Mouse (Mus musculus): Measurements from ENCODE around the gene Dagla. TPM values are rescaled to one million over a fixed set of nuclear protein-coding genes. Genes with fewer than 3 reads are reported as not detected.

Gene Dagla
- polyA plus RNA-seq, 1 experiment from 2014 or later = 1.3 TPM

- Histone ChIP-seq H3K27ac (ENCODE audit: low read depth, low read length) (no peak overlapping the region), H3K4me1 (ENCODE audit: control insufficient read depth, insufficient read depth, low read length) (peaks cover 9% of the 10 kb centered on the region; the same call in 1 of the 2 replicates), H3K27me3 (ENCODE audit: control insufficient read depth, insufficient read depth, low read length) (no peaks in the 10 kb centered on the region)
These were observed 34.6 kb upstream of the Dagla start for GRCm38 (mm10) chr19:10339271-10339670.

GRCm38 (mm10) chr19:10338724-10339123 is 34.0 kb upstream of the Dagla start:
- DNase-seq (ENCODE audit: low spot score, missing footprints) (no peak), ATAC-seq (ENCODE audit: low FRiP score) (no peak)
- Histone ChIP-seq H3K27me3 (ENCODE audit: control insufficient read depth, insufficient read depth, low read length) (no peaks in the 10 kb centered on the region), H3K27ac (ENCODE audit: low read depth, low read length) (no peak overlapping the region), H3K4me1 (ENCODE audit: control insufficient read depth, insufficient read depth, low read length) (peaks cover 9% of the 10 kb centered on the region; the same call in 1 of the 2 replicates), H3K9me3 (ENCODE audit: control insufficient read depth, low read length) (no peaks in the 10 kb centered on the region), H3K4me3 (ENCODE audit: low read depth, low read length) (no peak overlapping the region), H3K9ac (ENCODE audit: low read length) (no peak overlapping the region), H3K4me2 (no peak overlapping the region), H3K36me3 (ENCODE audit: control insufficient read depth, insufficient read depth, low read length) (no peaks in the 10 kb centered on the region)
- WGBS = 78% methylated on average over 4 of the region's 4 CpGs

More at GRCm38 (mm10) chr19:10339271-10339670, 34.6 kb upstream of the Dagla start:
- WGBS = 3% methylated on average over 5 of the region's 5 CpGs
- DNase-seq (ENCODE audit: low spot score, missing footprints) = no peak
- Histone ChIP-seq H3K9ac (ENCODE audit: low read length) (peak overlapping the region; percentile 9; the same call in 1 of the 2 replicates), H3K9me3 (ENCODE audit: control insufficient read depth, low read length) (no peaks in the 10 kb centered on the region), H3K36me3 (ENCODE audit: control insufficient read depth, insufficient read depth, low read length) (no peaks in the 10 kb centered on the region), H3K4me3 (ENCODE audit: low read depth, low read length) (no peak overlapping the region), H3K4me2 (no peak overlapping the region)
- no peak; the same call in 1 of the 2 replicates for ATAC-seq (ENCODE audit: low FRiP score)

- WGBS = 72% methylated on average over 4 of the region's 4 CpGs
- H3K9ac ChIP-seq (ENCODE audit: low read length) = no peak overlapping the region
- no peak overlapping the region for H3K4me2 ChIP-seq
- H3K27me3 ChIP-seq (ENCODE audit: control insufficient read depth, insufficient read depth, low read length) = no peaks in the 10 kb centered on the region
- DNase-seq (ENCODE audit: low spot score, missing footprints) = no peak
- no peak overlapping the region for H3K4me3 ChIP-seq (ENCODE audit: low read depth, low read length)
- H3K4me1 ChIP-seq (ENCODE audit: control insufficient read depth, insufficient read depth, low read length) = 0 out of 2 replicates have a peak, but pooled peaks cover 2% of the 10 kb centered on the region
- no peaks in the 10 kb centered on the region for H3K36me3 ChIP-seq (ENCODE audit: control insufficient read depth, insufficient read depth, low read length)
- ATAC-seq (ENCODE audit: low FRiP score) = no peak
- no peaks in the 10 kb centered on the region for H3K9me3 ChIP-seq (ENCODE audit: control insufficient read depth, low read length)
- no peak overlapping the region for H3K27ac ChIP-seq (ENCODE audit: low read depth, low read length)
These were observed 29.8 kb upstream of the Dagla start for GRCm38 (mm10) chr19:10334467-10334866.

- H3K27ac ChIP-seq (ENCODE audit: low read depth, low read length) = no peak overlapping the region
- H3K9ac ChIP-seq (ENCODE audit: low read length) = no peak overlapping the region
- no peak overlapping the region for H3K4me3 ChIP-seq (ENCODE audit: low read depth, low read length)
- DNase-seq (ENCODE audit: low spot score, missing footprints) = peak; percentile 98
- H3K36me3 ChIP-seq (ENCODE audit: control insufficient read depth, insufficient read depth, low read length) = no peaks in the 10 kb centered on the region
- 40% methylated on average over 9 of the region's 9 CpGs for WGBS
- H3K9me3 ChIP-seq (ENCODE audit: control insufficient read depth, low read length) = no peaks in the 10 kb centered on the region
- H3K4me2 ChIP-seq = no peak overlapping the region
- H3K27me3 ChIP-seq (ENCODE audit: control insufficient read depth, insufficient read depth, low read length) = no peaks in the 10 kb centered on the region
- ATAC-seq (ENCODE audit: low FRiP score) = peak; percentile 83
- no peaks in the 10 kb centered on the region for H3K4me1 ChIP-seq (ENCODE audit: control insufficient read depth, insufficient read depth, low read length)
These were observed 29.0 kb upstream of the Dagla start for GRCm38 (mm10) chr19:10333545-10334252.

GRCm38 (mm10) chr19:10331706-10332105 is 27.0 kb upstream of the Dagla start:
- H3K36me3 ChIP-seq (ENCODE audit: control insufficient read depth, insufficient read depth, low read length) = no peaks in the 10 kb centered on the region
- no peak for ATAC-seq (ENCODE audit: low FRiP score)
- WGBS = 60% methylated on average over 4 of the region's 4 CpGs
- H3K27ac ChIP-seq (ENCODE audit: low read depth, low read length) = no peak overlapping the region
- no peak for DNase-seq (ENCODE audit: low spot score, missing footprints)
- H3K27me3 ChIP-seq (ENCODE audit: control insufficient read depth, insufficient read depth, low read length) = no peaks in the 10 kb centered on the region
- H3K4me3 ChIP-seq (ENCODE audit: low read depth, low read length) = no peak overlapping the region
- no peak overlapping the region for H3K9ac ChIP-seq (ENCODE audit: low read length)
- no peaks in the 10 kb centered on the region for H3K4me1 ChIP-seq (ENCODE audit: control insufficient read depth, insufficient read depth, low read length)
- H3K9me3 ChIP-seq (ENCODE audit: control insufficient read depth, low read length) = no peaks in the 10 kb centered on the region
- no peak overlapping the region for H3K4me2 ChIP-seq

GRCm38 (mm10) chr19:10329033-10329432 is 24.4 kb upstream of the Dagla start:
- 84% methylated on average over 8 of the region's 8 CpGs for WGBS
- no peak for ATAC-seq (ENCODE audit: low FRiP score)
- no peaks in the 10 kb centered on the region for H3K27me3 ChIP-seq (ENCODE audit: control insufficient read depth, insufficient read depth, low read length)
- H3K4me2 ChIP-seq = no peak overlapping the region
- H3K9me3 ChIP-seq (ENCODE audit: control insufficient read depth, low read length) = no peaks in the 10 kb centered on the region
- no peak overlapping the region for H3K9ac ChIP-seq (ENCODE audit: low read length)
- H3K27ac ChIP-seq (ENCODE audit: low read depth, low read length) = no peak overlapping the region
- no peak for DNase-seq (ENCODE audit: low spot score, missing footprints)
- no peaks in the 10 kb centered on the region for H3K4me1 ChIP-seq (ENCODE audit: control insufficient read depth, insufficient read depth, low read length)
- no peaks in the 10 kb centered on the region for H3K36me3 ChIP-seq (ENCODE audit: control insufficient read depth, insufficient read depth, low read length)
- no peak overlapping the region for H3K4me3 ChIP-seq (ENCODE audit: low read depth, low read length)

GRCm38 (mm10) chr19:10326609-10327008 is 21.9 kb upstream of the Dagla start:
- no peak overlapping the region for H3K4me2 ChIP-seq
- 41% methylated on average over 3 of the region's 3 CpGs for WGBS
- DNase-seq (ENCODE audit: low spot score, missing footprints) = no peak
- no peak overlapping the region for H3K27ac ChIP-seq (ENCODE audit: low read depth, low read length)
- no peaks in the 10 kb centered on the region for H3K27me3 ChIP-seq (ENCODE audit: control insufficient read depth, insufficient read depth, low read length)
- H3K4me3 ChIP-seq (ENCODE audit: low read depth, low read length) = no peak overlapping the region
- ATAC-seq (ENCODE audit: low FRiP score) = no peak
- H3K9ac ChIP-seq (ENCODE audit: low read length) = no peak overlapping the region
- no peaks in the 10 kb centered on the region for H3K36me3 ChIP-seq (ENCODE audit: control insufficient read depth, insufficient read depth, low read length)
- H3K4me1 ChIP-seq (ENCODE audit: control insufficient read depth, insufficient read depth, low read length) = peaks cover 3% of the 10 kb centered on the region; the same call in 1 of the 2 replicates
- H3K9me3 ChIP-seq (ENCODE audit: control insufficient read depth, low read length) = no peaks in the 10 kb centered on the region

- Histone ChIP-seq H3K36me3 (ENCODE audit: control insufficient read depth, insufficient read depth, low read length) (no peaks in the 10 kb centered on the region), H3K27ac (ENCODE audit: low read depth, low read length) (no peak overlapping the region), H3K4me3 (ENCODE audit: low read depth, low read length) (no peak overlapping the region), H3K27me3 (ENCODE audit: control insufficient read depth, insufficient read depth, low read length) (no peaks in the 10 kb centered on the region), H3K9me3 (ENCODE audit: control insufficient read depth, low read length) (no peaks in the 10 kb centered on the region), H3K9ac (ENCODE audit: low read length) (no peak overlapping the region), H3K4me1 (ENCODE audit: control insufficient read depth, insufficient read depth, low read length) (peaks cover 3% of the 10 kb centered on the region; the same call in 1 of the 2 replicates), H3K4me2 (no peak overlapping the region)
- 91% methylated on average over 5 of the region's 5 CpGs for WGBS
- ATAC-seq (ENCODE audit: low FRiP score) (no peak), DNase-seq (ENCODE audit: low spot score, missing footprints) (no peak)
These were observed 19.2 kb upstream of the Dagla start for GRCm38 (mm10) chr19:10323860-10324259.

- Histone ChIP-seq H3K36me3 (ENCODE audit: control insufficient read depth, insufficient read depth, low read length) (no peaks in the 10 kb centered on the region), H3K4me1 (ENCODE audit: control insufficient read depth, insufficient read depth, low read length) (peaks cover 3% of the 10 kb centered on the region; the same call in 1 of the 2 replicates), H3K9me3 (ENCODE audit: control insufficient read depth, low read length) (no peaks in the 10 kb centered on the region), H3K4me3 (ENCODE audit: low read depth, low read length) (no peak overlapping the region), H3K4me2 (no peak overlapping the region), H3K9ac (ENCODE audit: low read length) (no peak overlapping the region), H3K27ac (ENCODE audit: low read depth, low read length) (no peak overlapping the region), H3K27me3 (ENCODE audit: control insufficient read depth, insufficient read depth, low read length) (no peaks in the 10 kb centered on the region)
- DNase-seq (ENCODE audit: low spot score, missing footprints) = no peak
- ATAC-seq (ENCODE audit: low FRiP score) = peak; percentile 50; the same call in 1 of the 2 replicates
- WGBS = 49% methylated on average over 9 of the region's 9 CpGs
These were observed 18.7 kb upstream of the Dagla start for GRCm38 (mm10) chr19:10323362-10323837.

Data from midbrain, embryonic 11.5 days (tissue).